9 mouse cellular contexts compared by ENCODE assay signal in genomic region chr11:80484191-80484791, GRCm38 (mm10). TPM values are rescaled to one million over a fixed set of nuclear protein-coding genes. Genes with fewer than 3 reads are reported as not detected.
A peak's percentile ranks its signal among the peaks of the same experiment; 100 is the strongest.
DNase-seq lines count a peak whose midpoint lies in the region; ATAC-seq lines count a peak whose summit lies in the region.
"Had no signal": no experiment of that assay in that cellular context is flagged by ENCODE, and none has a peak within 500 bp of the region (broad histone marks: within the 10 kb centered on the region; RNA-seq: fewer than 3 reads in every experiment).

No protein-coding gene starts in this region.

- peak overlapping the region; percentile 97 for H3K4me2 ChIP-seq in hindbrain, embryonic 13.5 days
- H3K4me2 ChIP-seq in midbrain, embryonic 11.5 days = no peak overlapping the region

- peaks cover 49% of the 10 kb centered on the region for H3K4me1 ChIP-seq in heart, embryonic 10.5 days
- peaks cover 90% of the 10 kb centered on the region for H3K4me1 ChIP-seq in hindbrain, embryonic 13.5 days (replicated peaks)
- peaks cover 23% of the 10 kb centered on the region for H3K4me1 ChIP-seq in midbrain, embryonic 11.5 days (ENCODE audit: control insufficient read depth, insufficient read depth, low read length)

- no peak overlapping the region for H3K27ac ChIP-seq in heart, embryonic 10.5 days
- H3K27ac ChIP-seq in hindbrain, embryonic 13.5 days = peak overlapping the region; percentile 91
- H3K27ac ChIP-seq in midbrain, embryonic 11.5 days (ENCODE audit: low read depth, low read length) = no peak overlapping the region
- H3K27ac ChIP-seq: macrophage had no signal

- peak overlapping the region; percentile 66 for H3K9ac ChIP-seq in hindbrain, embryonic 13.5 days
- no peak overlapping the region for H3K9ac ChIP-seq in midbrain, embryonic 11.5 days (ENCODE audit: low read length)

- H3K9me3 ChIP-seq in heart, embryonic 10.5 days = no peaks in the 10 kb centered on the region
- no peaks in the 10 kb centered on the region for H3K9me3 ChIP-seq in hindbrain, embryonic 13.5 days
- no peaks in the 10 kb centered on the region for H3K9me3 ChIP-seq in midbrain, embryonic 11.5 days (ENCODE audit: control insufficient read depth, low read length)

- H3K4me3 ChIP-seq in heart, embryonic 10.5 days = no peak overlapping the region
- H3K4me3 ChIP-seq in hindbrain, embryonic 13.5 days = peak overlapping the region; percentile 16
- H3K4me3 ChIP-seq in midbrain, embryonic 11.5 days (ENCODE audit: low read depth, low read length) = no peak overlapping the region

- DNase-seq in heart, embryonic 10.5 days (ENCODE audit: low spot score) = peak; percentile 72
- no peak for DNase-seq in heart, adult 18-20 months
- peak; percentile 92 to 93 for DNase-seq in cerebellum, postnatal 10 days
- peak; percentile 81 for DNase-seq in midbrain, embryonic 11.5 days (ENCODE audit: low spot score, missing footprints)
- no peak for DNase-seq in heart, adult 11 months
- DNase-seq in gastrocnemius, postnatal 36 days = no peak

- peaks cover 19% of the 10 kb centered on the region; the same call in 1 of the 2 replicates for H3K27me3 ChIP-seq in heart, embryonic 10.5 days (ENCODE audit: insufficient read depth, poor library complexity, severe bottlenecking)
- peaks cover 12% of the 10 kb centered on the region; the same call in 1 of the 2 replicates for H3K27me3 ChIP-seq in hindbrain, embryonic 13.5 days
- peaks cover 4% of the 10 kb centered on the region; the same call in 1 of the 2 replicates for H3K27me3 ChIP-seq in midbrain, embryonic 11.5 days (ENCODE audit: control insufficient read depth, insufficient read depth, low read length)

- WGBS in heart, embryonic 10.5 days = 44% methylated on average over 12 of the region's 12 CpGs
- 19% methylated on average over 12 of the region's 12 CpGs for WGBS in hindbrain, embryonic 13.5 days
- 33% methylated on average over 12 of the region's 12 CpGs for WGBS in midbrain, embryonic 11.5 days

- ATAC-seq in hindbrain, embryonic 13.5 days (ENCODE audit: low FRiP score) = peak; percentile 77
- peak; percentile 58; the same call in 1 of the 2 replicates for ATAC-seq in midbrain, embryonic 11.5 days (ENCODE audit: low FRiP score)
- ATAC-seq in inflammation-experienced regulatory T-cells, adult 6 months = no peak

- no peaks in the 10 kb centered on the region for H3K36me3 ChIP-seq in heart, embryonic 10.5 days
- H3K36me3 ChIP-seq in hindbrain, embryonic 13.5 days = peaks cover 13% of the 10 kb centered on the region
- no peaks in the 10 kb centered on the region for H3K36me3 ChIP-seq in midbrain, embryonic 11.5 days (ENCODE audit: control insufficient read depth, insufficient read depth, low read length)

- intact Hi-C loops in gastrocnemius, postnatal 36 days (cut with DNase I) = loop anchor here (5.0 kb wide), 1 partner anchor 123 kb away; no protein-coding TSS in a partner anchor

RNA-seq across cellular contexts. Expression of gene Cdk5r1, which starts 7.5 kb away (rescaled TPM):
- 0.34 and 0.72 TPM in 2 replicates for polyA plus RNA-seq in heart, embryonic 10.5 days (2016; fragmentation: Nextera tagmentation; extraction: Ambion mirVana)
- under 1 TPM; 0.45 to 0.59 TPM for total RNA-seq in heart, adult 18-20 months (2021)
- polyA plus RNA-seq in hindbrain, embryonic 13.5 days (2015; fragmentation: Nextera tagmentation; extraction: Ambion mirVana) = 93.2 and 105 TPM in 2 replicates
- polyA plus RNA-seq in midbrain, embryonic 11.5 days (2014; fragmentation: Nextera tagmentation; extraction: Ambion mirVana) = 16.3 and 16.6 TPM in 2 replicates
- polyA plus RNA-seq in inflammation-experienced regulatory T-cells, adult 6 months (2017; shearing (Covaris generic)) = 1 to 10 TPM in 2 of 3 experiments, under 1 TPM in 1; 0.78 to 1.3 (median 1.3) TPM
- total RNA-seq in gastrocnemius, postnatal 36 days (2021) = under 1 TPM; 0.47 to 0.89 TPM

RNA-seq across cellular contexts. Expression of gene Psmd11, which starts 55.9 kb away (rescaled TPM):
- 248 and 309 TPM in 2 replicates for polyA plus RNA-seq in heart, embryonic 10.5 days (2016; fragmentation: Nextera tagmentation; extraction: Ambion mirVana)
- total RNA-seq in heart, adult 18-20 months (2021) = 100 to 1,000 TPM; 112 to 113 TPM
- polyA plus RNA-seq in hindbrain, embryonic 13.5 days (2015; fragmentation: Nextera tagmentation; extraction: Ambion mirVana) = 293 and 331 TPM in 2 replicates
- polyA plus RNA-seq in midbrain, embryonic 11.5 days (2014; fragmentation: Nextera tagmentation; extraction: Ambion mirVana) = 347 and 375 TPM in 2 replicates
- 100 to 1,000 TPM; 287 to 345 (median 294) TPM for polyA plus RNA-seq in inflammation-experienced regulatory T-cells, adult 6 months (2017; shearing (Covaris generic))
- 100 to 1,000 TPM; 125 to 138 TPM for total RNA-seq in gastrocnemius, postnatal 36 days (2021)

Comparison
In these comparisons a context has a peak if more than half of its experiments do, and no peak if none do; other contexts are left out.
1. DNase-seq: peak in heart, embryonic 10.5 days (single experiment), cerebellum, postnatal 10 days (2 of 2) and midbrain, embryonic 11.5 days (single experiment); none in heart, adult 18-20 months (0 of 2), heart, adult 11 months (single experiment) and gastrocnemius, postnatal 36 days (0 of 2).